Mouse (Mus musculus): ENCODE data around the gene Rras. TPM values are rescaled to one million over a fixed set of nuclear protein-coding genes. Genes with fewer than 3 reads are reported as not detected.
"Not testable (repeated sequence)": the region's sequence is repeated elsewhere in the genome, so short reads cannot be mapped to it uniquely, and the experiment has no call there.

Gene Rras
- total and polyA plus RNA-seq, 3 experiments, result 5.0 to 24.1 TPM; not detected in 1

DNA sequence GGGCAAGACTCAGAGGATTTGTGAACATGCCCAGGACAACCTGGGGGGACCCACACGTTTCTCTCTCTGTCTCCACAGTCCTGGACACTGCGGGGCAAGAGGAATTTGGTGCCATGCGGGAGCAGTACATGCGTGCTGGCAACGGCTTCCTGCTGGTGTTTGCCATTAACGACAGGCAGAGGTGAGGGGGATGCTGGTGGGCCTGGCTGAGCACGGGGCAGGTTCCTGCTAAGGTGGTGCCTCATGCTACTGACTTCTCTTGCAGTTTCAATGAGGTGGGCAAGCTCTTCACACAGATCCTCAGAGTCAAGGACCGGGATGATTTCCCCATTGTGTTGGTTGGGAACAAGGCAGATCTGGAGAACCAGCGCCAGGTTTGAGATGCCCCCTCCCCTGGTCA is 2.5 kb downstream of the Rras start:
- no peak for TF ChIP-seq KAT2A (conservative IDR thresholded peaks at IDR 0.05; ENCODE audit: low read depth, low read length)
- TF ChIP-seq JUND (IDR thresholded peaks at IDR 0.05; ENCODE audit: low read depth, low read length), result no peak
- no peak for TF ChIP-seq E2F4 (IDR thresholded peaks at IDR 0.05; ENCODE audit: borderline replicate concordance, low read depth, low read length)
- no peak for TF ChIP-seq NELFE (IDR thresholded peaks at IDR 0.05; ENCODE audit: low read depth, low read length)
- TF ChIP-seq TBP (IDR thresholded peaks at IDR 0.05; ENCODE audit: low read depth, low read length), result no peak
- TF ChIP-seq POLR2A (IDR thresholded peaks at IDR 0.05; ENCODE audit: control insufficient read depth in 1 of 2, insufficient read depth in 1 of 2, low read depth in 1 of 2, low read length in 2 of 2, poor library complexity in 1 of 2), result no peak
- Histone ChIP-seq H3K9me3 (replicated peaks; ENCODE audit: insufficient read depth, low read length) (no peaks in the 10 kb centered on the region), H3K27ac (ENCODE audit: control insufficient read depth, low read depth, low read length) (no peak overlapping the region), H3K4me1 (ENCODE audit: control insufficient read depth in 1 of 2, insufficient read depth in 2 of 2, low read length in 2 of 2) (peaks cover 0 to 11% of the 10 kb centered on the region in 2 experiments; a peak in 3 of 4 replicates), H3K27me3 (ENCODE audit: control insufficient read depth in 1 of 2, insufficient read depth in 2 of 2, low read length in 2 of 2) (no peaks in the 10 kb centered on the region), H3K36me3 (ENCODE audit: control insufficient read depth in 1 of 2, insufficient read depth in 2 of 2, low read length in 2 of 2) (peaks cover 0 to 9% of the 10 kb centered on the region in 2 experiments; a peak in 2 of 4 replicates), H3K4me3 (ENCODE audit: control insufficient read depth in 1 of 2, insufficient read depth in 1 of 2, low read depth in 2 of 2, low read length in 2 of 2) (no peak overlapping the region), H3K9ac (ENCODE audit: control insufficient read depth, low read depth, low read length, poor library complexity, severe bottlenecking) (no peak overlapping the region), H3K79me2 (ENCODE audit: control insufficient read depth, insufficient read depth, low read length, poor library complexity) (peaks cover 5% of the 10 kb centered on the region; the same call in 1 of the 2 replicates)
- no peak for DNase-seq (ENCODE audit: low read depth, low spot score)

DNA sequence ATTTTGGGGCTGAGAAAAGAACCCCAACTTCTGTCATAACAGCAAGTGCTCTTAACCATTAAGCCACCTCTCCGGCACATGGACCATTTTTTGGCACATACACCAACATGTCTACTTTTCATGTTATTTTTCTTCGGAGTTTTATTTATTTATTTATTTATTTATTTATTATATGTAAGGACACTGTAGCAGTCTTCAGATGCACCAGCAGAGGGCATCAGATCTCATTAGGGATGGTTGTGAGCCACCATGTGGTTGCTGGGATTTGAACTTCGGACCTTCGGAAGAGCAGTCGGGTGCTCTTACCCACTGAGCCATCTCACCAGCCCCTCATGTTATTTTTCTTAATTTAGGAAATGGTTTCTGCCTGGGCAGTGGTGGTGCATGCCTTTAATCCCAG is 6.0 kb downstream of the Rras start:
- not testable (repeated sequence) for H3K79me2 ChIP-seq (ENCODE audit: control insufficient read depth, insufficient read depth, low read length, poor library complexity); H3K36me3 ChIP-seq (ENCODE audit: control insufficient read depth in 1 of 2, insufficient read depth in 2 of 2, low read length in 2 of 2); DNase-seq (ENCODE audit: low read depth, low spot score); H3K4me3 ChIP-seq (ENCODE audit: control insufficient read depth in 1 of 2, insufficient read depth in 1 of 2, low read depth in 2 of 2, low read length in 2 of 2); H3K27ac ChIP-seq (ENCODE audit: control insufficient read depth, low read depth, low read length); H3K9me3 ChIP-seq (replicated peaks; ENCODE audit: insufficient read depth, low read length); H3K9ac ChIP-seq (ENCODE audit: control insufficient read depth, low read depth, low read length, poor library complexity, severe bottlenecking); H3K4me1 ChIP-seq (ENCODE audit: control insufficient read depth in 1 of 2, insufficient read depth in 2 of 2, low read length in 2 of 2); H3K27me3 ChIP-seq (ENCODE audit: control insufficient read depth in 1 of 2, insufficient read depth in 2 of 2, low read length in 2 of 2)

DNA sequence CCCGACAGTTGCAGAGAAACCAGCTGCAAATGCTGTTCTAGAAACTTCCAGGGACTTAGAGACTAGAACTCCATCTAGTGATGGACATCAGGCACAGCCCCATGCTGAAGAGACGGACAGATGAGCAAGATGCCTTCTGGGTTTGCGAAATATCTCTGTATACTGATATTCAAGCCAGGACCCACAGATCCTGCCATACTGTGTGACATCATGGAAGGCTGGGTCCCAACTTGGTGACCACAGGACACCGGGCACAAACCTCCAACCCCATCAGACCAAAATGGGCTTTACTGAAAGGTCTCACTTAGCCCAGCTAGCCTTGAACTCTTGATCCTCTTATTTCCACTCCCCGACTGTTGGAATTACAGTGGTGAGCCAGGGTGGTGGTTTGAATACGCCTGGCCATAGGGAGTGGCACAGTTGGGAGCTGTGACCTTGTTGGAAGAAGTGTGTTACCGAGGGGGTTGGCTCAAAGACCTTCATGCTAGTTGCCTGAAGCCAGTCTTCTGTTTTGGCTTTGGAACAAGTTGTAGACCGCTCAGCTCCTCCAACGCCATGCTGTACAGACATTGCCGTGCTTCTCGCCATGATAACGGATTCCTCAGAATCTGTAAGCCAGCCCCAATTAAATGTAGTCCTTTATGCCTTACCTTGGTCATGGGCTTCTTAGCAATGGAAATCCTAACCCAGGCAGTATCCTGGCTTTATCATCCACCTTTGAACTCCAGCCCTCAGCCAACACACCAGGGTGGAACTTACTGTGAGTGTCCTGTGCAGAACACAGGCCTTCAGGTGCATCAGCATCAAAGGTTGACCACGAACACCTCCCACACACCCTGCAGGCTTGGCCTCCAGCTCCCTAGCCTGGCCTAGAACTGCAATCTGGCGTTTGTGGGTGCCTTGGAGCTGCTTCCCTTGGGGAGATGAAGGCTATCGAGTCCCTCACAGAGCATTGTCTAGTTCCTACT is 6.8 kb downstream of the Rras start:
- no peak for TF ChIP-seq MXI1 (IDR thresholded peaks at IDR 0.05; ENCODE audit: low read depth, low read length)
- TF ChIP-seq KAT2A (conservative IDR thresholded peaks at IDR 0.05; ENCODE audit: low read depth, low read length), result no peak
- H3K9me3 ChIP-seq (replicated peaks; ENCODE audit: insufficient read depth, low read length), result no peaks in the 10 kb centered on the region

More for the DNA sequence above, 6.8 kb downstream of the Rras start:
- no peak overlapping the region for H3K9ac ChIP-seq (ENCODE audit: control insufficient read depth, low read depth, low read length, poor library complexity, severe bottlenecking)
- no peaks in the 10 kb centered on the region for H3K27me3 ChIP-seq (ENCODE audit: control insufficient read depth in 1 of 2, insufficient read depth in 2 of 2, low read length in 2 of 2)
- H3K36me3 ChIP-seq (ENCODE audit: control insufficient read depth in 1 of 2, insufficient read depth in 2 of 2, low read length in 2 of 2), result no peaks in the 10 kb centered on the region; a peak in 1 of 4 replicates
- H3K4me1 ChIP-seq (ENCODE audit: control insufficient read depth in 1 of 2, insufficient read depth in 2 of 2, low read length in 2 of 2), result no peaks in the 10 kb centered on the region
- no peaks in the 10 kb centered on the region for H3K79me2 ChIP-seq (ENCODE audit: control insufficient read depth, insufficient read depth, low read length, poor library complexity)
- no peak for DNase-seq (ENCODE audit: low read depth, low spot score)
- no peak overlapping the region for H3K27ac ChIP-seq (ENCODE audit: control insufficient read depth, low read depth, low read length)
- H3K4me3 ChIP-seq (ENCODE audit: control insufficient read depth in 1 of 2, insufficient read depth in 1 of 2, low read depth in 2 of 2, low read length in 2 of 2), result no peak overlapping the region

Data from MEL (cell line).